Mouse (Mus musculus) MEL (cell line): Measurements from ENCODE around the gene Caly. TPM values are rescaled to one million over a fixed set of nuclear protein-coding genes. Genes with fewer than 3 reads are reported as not detected.

Experiments used
- DNase-seq: peaks from one replicate; pipeline ENCODE4 v3.0.0; 2011; ENCODE audit warnings: low read depth, low spot score
- H3K27ac ChIP-seq: 2 replicates; pipeline ENCODE4 v1.5.1; 2012; ENCODE audit warnings: low read depth, mild to moderate bottlenecking, control low read depth, low read length, moderate library complexity; ENCODE audit not compliant: control insufficient read depth
- H3K27me3 ChIP-seq, 2 experiments: fragments of 150-350 bp in 1 of 2; sonication (generic) in 1 of 2; 2 replicates each; pipeline ENCODE4 v1.6.1; 2012; ENCODE audit warnings: low read length in 2 of 2, mild to moderate bottlenecking in 2 of 2, improper control_type of control experiment in 1 of 2, moderate library complexity in 1 of 2; ENCODE audit not compliant: insufficient read depth in 2 of 2, control insufficient read depth in 1 of 2
- H3K36me3 ChIP-seq, 2 experiments: 2 replicates each; pipeline ENCODE4 v1.6.1; 2012 to 2014; ENCODE audit warnings: low read length in 2 of 2, improper control_type of control experiment in 1 of 2, inconsistent platforms in 1 of 2, mild to moderate bottlenecking in 1 of 2; ENCODE audit not compliant: insufficient read depth in 2 of 2, control insufficient read depth in 1 of 2
- H3K4me1 ChIP-seq, 2 experiments: fragments of 150-350 bp in 1 of 2; sonication (generic) in 1 of 2; 2 replicates each; pipeline ENCODE4 v1.6.1; 2012; ENCODE audit warnings: low read length in 2 of 2, improper control_type of control experiment in 1 of 2, mild to moderate bottlenecking in 1 of 2; ENCODE audit not compliant: insufficient read depth in 2 of 2, control insufficient read depth in 1 of 2
- H3K4me3 ChIP-seq, 2 experiments: fragments of 150-350 bp in 1 of 2; sonication (generic) in 1 of 2; 2 replicates each; pipeline ENCODE4 v1.5.1; 2012; ENCODE audit warnings: low read depth in 2 of 2, low read length in 2 of 2, mild to moderate bottlenecking in 2 of 2, moderate library complexity in 2 of 2, control low read depth in 1 of 2, improper control_type of control experiment in 1 of 2; ENCODE audit not compliant: control insufficient read depth in 1 of 2, insufficient read depth in 1 of 2
- H3K79me2 ChIP-seq: 2 replicates; pipeline ENCODE4 v1.6.1; 2012; ENCODE audit warnings: mild to moderate bottlenecking, low read length, moderate library complexity; ENCODE audit not compliant: control insufficient read depth, poor library complexity, insufficient read depth
- H3K9ac ChIP-seq: 2 replicates; pipeline ENCODE4 v1.6.1; 2012; ENCODE audit warnings: low read depth, mild to moderate bottlenecking, control low read depth, low read length, moderate library complexity; ENCODE audit not compliant: control insufficient read depth, poor library complexity, severe bottlenecking
- H3K9me3 ChIP-seq: fragments of 150-350 bp; sonication (generic); replicated peaks from 2 replicates; pipeline ENCODE4 v1.6.1; 2012; ENCODE audit warnings: mild to moderate bottlenecking, low read length, improper control_type of control experiment, moderate library complexity; ENCODE audit not compliant: insufficient read depth
- BHLHE40 ChIP-seq: IDR thresholded peaks from 2 replicates; pipeline ENCODE4 v1.6.1; 2012; ENCODE audit warnings: low read depth, mild to moderate bottlenecking, inconsistent platforms, low read length, improper control_type of control experiment, borderline replicate concordance
- CHD1 ChIP-seq: IDR thresholded peaks from 2 replicates; pipeline ENCODE4 v1.6.1; 2012; ENCODE audit warnings: low read depth, mild to moderate bottlenecking, inconsistent platforms, low read length, improper control_type of control experiment
- CHD2 ChIP-seq: IDR thresholded peaks from 2 replicates; pipeline ENCODE4 v1.6.1; 2011; ENCODE audit warnings: low read length, improper control_type of control experiment
- CTCF ChIP-seq, 3 experiments: IDR thresholded peaks in 2 of 3; conservative IDR thresholded peaks in 1 of 3; 2 replicates each; pipeline ENCODE4 v1.5.1; 2011 to 2012; ENCODE audit warnings: low read length in 3 of 3, low read depth in 2 of 3, mild to moderate bottlenecking in 2 of 3, improper control_type of control experiment in 1 of 3, inconsistent platforms in 1 of 3, mixed read lengths in 1 of 3, moderate library complexity in 1 of 3; ENCODE audit not compliant: control insufficient read depth in 1 of 3, insufficient read depth in 1 of 3, poor library complexity in 1 of 3, severe bottlenecking in 1 of 3
- E2F4 ChIP-seq: IDR thresholded peaks from 2 replicates; pipeline ENCODE4 v1.6.1; 2011; ENCODE audit warnings: low read depth, low read length, improper control_type of control experiment, borderline replicate concordance
- ELF1 ChIP-seq: IDR thresholded peaks from 2 replicates; pipeline ENCODE4 v1.6.1; 2014; ENCODE audit warnings: low read depth, mild to moderate bottlenecking, inconsistent platforms, low read length, improper control_type of control experiment, moderate library complexity
- EP300 ChIP-seq, 2 experiments: IDR thresholded peaks; 2 replicates each; pipeline ENCODE4 v1.6.1; 2011; ENCODE audit warnings: improper control_type of control experiment in 2 of 2, low read length in 2 of 2, low read depth in 1 of 2, mild to moderate bottlenecking in 1 of 2
- ETS1 ChIP-seq: IDR thresholded peaks from 2 replicates; pipeline ENCODE4 v1.6.1; 2012; ENCODE audit warnings: low read depth, mild to moderate bottlenecking, inconsistent platforms, low read length, improper control_type of control experiment, moderate library complexity
- GABPA ChIP-seq: IDR thresholded peaks from 2 replicates; pipeline ENCODE4 v1.6.1; 2012; ENCODE audit warnings: low read depth, mild to moderate bottlenecking, inconsistent platforms, low read length, improper control_type of control experiment, moderate library complexity
- JUND ChIP-seq: IDR thresholded peaks from 2 replicates; pipeline ENCODE4 v1.6.1; 2011; ENCODE audit warnings: low read depth, mild to moderate bottlenecking, improper control_type of control experiment, low read length
- MAFK ChIP-seq: IDR thresholded peaks from 2 replicates; pipeline ENCODE4 v1.6.1; 2011; ENCODE audit warnings: low read depth, mild to moderate bottlenecking, low read length, improper control_type of control experiment, borderline replicate concordance
- MAX ChIP-seq: IDR thresholded peaks from 2 replicates; pipeline ENCODE4 v1.6.1; 2011; ENCODE audit warnings: low read length, improper control_type of control experiment
- MAZ ChIP-seq: IDR thresholded peaks from 2 replicates; pipeline ENCODE4 v1.6.1; 2012; ENCODE audit warnings: low read depth, mild to moderate bottlenecking, inconsistent platforms, low read length, improper control_type of control experiment
- MXI1 ChIP-seq: IDR thresholded peaks from 2 replicates; pipeline ENCODE4 v1.6.1; 2011; ENCODE audit warnings: mild to moderate bottlenecking, low read depth, low read length, improper control_type of control experiment
- MYB ChIP-seq: IDR thresholded peaks from 2 replicates; pipeline ENCODE4 v1.6.1; 2011; ENCODE audit warnings: mild to moderate bottlenecking, low read depth, low read length, improper control_type of control experiment
- MYC ChIP-seq: IDR thresholded peaks from 2 replicates; pipeline ENCODE4 v1.6.1; 2011; ENCODE audit warnings: low read depth, mild to moderate bottlenecking, low read length, improper control_type of control experiment, moderate library complexity
- NELFE ChIP-seq: IDR thresholded peaks from 2 replicates; pipeline ENCODE4 v1.6.1; 2011; ENCODE audit warnings: low read depth, low read length, improper control_type of control experiment
- NRF1 ChIP-seq: IDR thresholded peaks from 2 replicates; pipeline ENCODE4 v1.6.1; 2014; ENCODE audit warnings: low read depth, mild to moderate bottlenecking, inconsistent platforms, low read length, improper control_type of control experiment, moderate library complexity; ENCODE audit not compliant: poor library complexity, insufficient read depth, severe bottlenecking
- POLR2A ChIP-seq, 2 experiments: IDR thresholded peaks; 2 replicates each; pipeline ENCODE4 v1.6.1; 2011 to 2012; ENCODE audit warnings: low read length in 2 of 2, mild to moderate bottlenecking in 2 of 2, control low read depth in 1 of 2, improper control_type of control experiment in 1 of 2, low read depth in 1 of 2, moderate library complexity in 1 of 2; ENCODE audit not compliant: control insufficient read depth in 1 of 2, insufficient read depth in 1 of 2, poor library complexity in 1 of 2
- POLR2AphosphoS2 ChIP-seq: IDR thresholded peaks from 2 replicates; pipeline ENCODE4 v1.6.1; 2011; ENCODE audit warnings: low read length, improper control_type of control experiment
- POLR2AphosphoS5 ChIP-seq: IDR thresholded peaks from 2 replicates; pipeline ENCODE4 v1.6.1; 2012; ENCODE audit warnings: low read depth, borderline replicate concordance, mild to moderate bottlenecking, inconsistent platforms, low read length, moderate library complexity, mixed read lengths
- RAD21 ChIP-seq: IDR thresholded peaks from 2 replicates; pipeline ENCODE4 v1.6.1; 2011; ENCODE audit warnings: mild to moderate bottlenecking, low read depth, low read length, improper control_type of control experiment
- RCOR1 ChIP-seq: IDR thresholded peaks from 2 replicates; pipeline ENCODE4 v1.6.1; 2012; ENCODE audit warnings: low read depth, mild to moderate bottlenecking, inconsistent platforms, low read length, improper control_type of control experiment
- SMC3 ChIP-seq: IDR thresholded peaks from 2 replicates; pipeline ENCODE4 v1.6.1; 2011; ENCODE audit warnings: low read depth, low read length, improper control_type of control experiment
- TAL1 ChIP-seq: IDR thresholded peaks from 2 replicates; pipeline ENCODE4 v1.6.1; 2012; ENCODE audit warnings: mild to moderate bottlenecking, inconsistent platforms, low read length, moderate library complexity, mixed read lengths
- TBP ChIP-seq: IDR thresholded peaks from 2 replicates; pipeline ENCODE4 v1.8.0; 2011; ENCODE audit warnings: low read depth, low read length, improper control_type of control experiment
- TCF12 ChIP-seq: IDR thresholded peaks from 2 replicates; pipeline ENCODE4 v1.6.1; 2014; ENCODE audit warnings: low read depth, mild to moderate bottlenecking, inconsistent platforms, low read length, improper control_type of control experiment, moderate library complexity
- ZC3H11A ChIP-seq: IDR thresholded peaks from 2 replicates; pipeline ENCODE4 v1.6.1; 2012; ENCODE audit warnings: low read depth, mild to moderate bottlenecking, inconsistent platforms, low read length, improper control_type of control experiment
- ZKSCAN1 ChIP-seq: IDR thresholded peaks from 2 replicates; pipeline ENCODE4 v1.6.1; 2012; ENCODE audit warnings: low read depth, mild to moderate bottlenecking, inconsistent platforms, low read length, improper control_type of control experiment, moderate library complexity
- ZMIZ1 ChIP-seq: IDR thresholded peaks from 2 replicates; pipeline ENCODE4 v1.6.1; 2012; ENCODE audit warnings: low read depth, mild to moderate bottlenecking, inconsistent platforms, low read length, improper control_type of control experiment, moderate library complexity
- ZNF384 ChIP-seq: IDR thresholded peaks from 2 replicates; pipeline ENCODE4 v1.6.1; 2012; ENCODE audit warnings: low read depth, mild to moderate bottlenecking, inconsistent platforms, low read length, improper control_type of control experiment
- polyA plus RNA-seq, 2 experiments: library from polyadenylated mRNA; stranded (reverse) in 1 of 2; unstranded in 1 of 2; fragments of >175 nt in 1 of 2; fragments of >200 nt in 1 of 2; gene quantifications; 2 replicates each; pipeline versions ENCODE4 v1.2.1 to v1.2.4; 2012; ENCODE audit warnings: low replicate concordance in 2 of 2, low read depth in 1 of 2; ENCODE audit not compliant: insufficient read length in 2 of 2, insufficient read depth in 1 of 2, missing spikeins in 1 of 2
- total RNA-seq: library from RNA; depleted of rRNA; stranded (reverse); fragments of 300-350 nt; gene quantifications from 2 replicates; pipeline ENCODE4 v1.2.3, GENCODE M21; 2012

The Caly gene
- total and polyA plus RNA-seq, 3 experiments = 0.11 TPM; not detected in 2

DNA sequence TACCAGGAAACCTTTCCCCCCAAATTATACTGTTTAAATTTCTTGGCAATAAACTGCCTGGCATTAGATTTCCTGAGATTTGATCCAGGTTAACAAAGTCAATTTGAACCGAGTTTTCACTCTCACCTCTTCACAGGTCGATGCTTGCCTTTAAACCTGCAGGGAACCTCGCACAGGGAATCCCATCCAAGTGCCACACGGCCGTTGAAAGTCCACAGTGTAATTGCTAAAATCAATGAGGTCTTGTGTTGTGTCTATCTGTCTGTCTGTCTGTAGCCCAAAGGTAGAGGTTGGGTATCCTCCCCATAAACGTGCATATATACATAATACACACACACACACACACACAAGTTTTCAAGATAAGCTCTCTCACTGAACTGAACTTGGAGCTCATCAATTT lies 15.0 kb downstream of the Caly start:
- DNase-seq = no peak
- no peak overlapping the region for H3K9ac ChIP-seq
- no peak overlapping the region for H3K27ac ChIP-seq
- H3K4me3 ChIP-seq = no peak overlapping the region
- H3K9me3 ChIP-seq = no peaks in the 10 kb centered on the region
- H3K36me3 ChIP-seq = no peaks in the 10 kb centered on the region
- TF ChIP-seq ETS1 (no peak), MAFK (no peak), E2F4 (no peak), NELFE (no peak), NRF1 (no peak), BHLHE40 (no peak), TAL1 (no peak), GABPA (no peak), MYC (no peak), CTCF (IDR thresholded peaks at IDR 0.05 in 2 of 3, conservative IDR thresholded peaks at IDR 0.05 in 1 of 3; ENCODE audit: control insufficient read depth in 1 of 3, insufficient read depth in 1 of 3, low read depth in 2 of 3, low read length in 3 of 3, poor library complexity in 1 of 3, severe bottlenecking in 1 of 3) (no peak), CHD1 (no peak), MXI1 (no peak), RAD21 (no peak), ZNF384 (no peak), MAX (no peak), POLR2A (IDR thresholded peaks at IDR 0.05; ENCODE audit: control insufficient read depth in 1 of 2, insufficient read depth in 1 of 2, low read depth in 1 of 2, low read length in 2 of 2, poor library complexity in 1 of 2) (no peak), RCOR1 (no peak), TBP (no peak), POLR2AphosphoS2 (no peak)
- H3K4me1 ChIP-seq = no peaks in the 10 kb centered on the region
- no peaks in the 10 kb centered on the region for H3K79me2 ChIP-seq
- H3K27me3 ChIP-seq = no peaks in the 10 kb centered on the region; a peak in 1 of 4 replicates

DNA sequence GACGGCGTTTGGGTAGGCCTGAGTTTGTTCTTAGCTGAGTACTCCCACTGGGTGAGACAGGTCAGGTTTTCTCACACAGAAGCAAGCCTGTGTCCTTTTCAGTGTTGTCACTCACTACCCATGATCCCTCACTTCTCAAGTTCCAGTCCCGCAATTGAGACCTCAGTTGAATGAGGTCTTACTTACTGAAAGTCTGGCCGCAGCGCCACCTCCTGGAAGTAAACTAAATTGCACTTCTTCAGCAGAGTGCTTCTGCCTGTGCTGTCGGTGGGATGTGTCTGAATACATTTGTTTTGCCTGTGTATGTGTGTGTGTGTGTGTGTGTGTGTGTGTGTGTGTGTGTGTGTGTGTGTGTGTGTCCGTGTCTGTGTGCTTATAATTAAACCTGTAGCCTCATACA lies 19.3 kb downstream of the Caly start:
- H3K9me3 ChIP-seq = no peaks in the 10 kb centered on the region
- no peaks in the 10 kb centered on the region for H3K79me2 ChIP-seq
- no peaks in the 10 kb centered on the region for H3K36me3 ChIP-seq
- no peaks in the 10 kb centered on the region for H3K4me1 ChIP-seq
- H3K27me3 ChIP-seq = no peaks in the 10 kb centered on the region
- H3K4me3 ChIP-seq = no peak overlapping the region
- DNase-seq = peak; percentile 82
- no peak overlapping the region for H3K27ac ChIP-seq
- H3K9ac ChIP-seq = no peak overlapping the region
- TF ChIP-seq POLR2AphosphoS5 = no peak
- no peak for TF ChIP-seq ZKSCAN1
- TF ChIP-seq SMC3 = peak; percentile 95
- TF ChIP-seq NELFE = 0 out of 2 replicates have a peak, but pooled peaks have one; percentile 28
- no peak for TF ChIP-seq ZNF384
- no peak for TF ChIP-seq EP300 (IDR thresholded peaks at IDR 0.05; ENCODE audit: low read depth in 1 of 2, low read length in 2 of 2)
- no peak for TF ChIP-seq ELF1
- no peak for TF ChIP-seq MYB
- TF ChIP-seq POLR2A (IDR thresholded peaks at IDR 0.05; ENCODE audit: control insufficient read depth in 1 of 2, insufficient read depth in 1 of 2, low read depth in 1 of 2, low read length in 2 of 2, poor library complexity in 1 of 2) = no peak
- TF ChIP-seq CTCF (IDR thresholded peaks at IDR 0.05 in 2 of 3, conservative IDR thresholded peaks at IDR 0.05 in 1 of 3; ENCODE audit: control insufficient read depth in 1 of 3, insufficient read depth in 1 of 3, low read depth in 2 of 3, low read length in 3 of 3, poor library complexity in 1 of 3, severe bottlenecking in 1 of 3) = peak; percentile 74 to 92 (median 80)
- peak; percentile 78 for TF ChIP-seq RAD21
- TF ChIP-seq JUND = peak; percentile 70; the same call in 1 of the 2 replicates
- no peak for TF ChIP-seq MAZ
- peak; percentile 82 for TF ChIP-seq ZC3H11A
- no peak for TF ChIP-seq GABPA
- no peak for TF ChIP-seq CHD2
- no peak for TF ChIP-seq ZMIZ1
- peak; percentile 56; the same call in 1 of the 2 replicates for TF ChIP-seq TBP
- no peak for TF ChIP-seq MXI1
- no peak for TF ChIP-seq POLR2AphosphoS2
- no peak for TF ChIP-seq TAL1
- TF ChIP-seq TCF12 = no peak
- TF ChIP-seq BHLHE40 = no peak
